Mouse (Mus musculus) midbrain, embryonic 16.5 days (tissue): ENCODE measurements around the gene 9530053A07Rik. TPM values are rescaled to one million over a fixed set of nuclear protein-coding genes. Genes with fewer than 3 reads are reported as not detected.
A peak's percentile ranks its signal among the peaks of the same experiment; 100 is the strongest.

Source experiments
- ATAC-seq: fragments of 200-750 bp; cut with Nextera tagmentation; 2 replicates; pipeline ENCODE4 v1.8.0; 2017; ENCODE audit warnings: moderate TSS enrichment
- H3K27ac ChIP-seq: fragments of 300-500 bp; sonication (generic); 2 replicates; pipeline ENCODE4 v1.5.1; 2014; ENCODE audit warnings: mild to moderate bottlenecking, low read length, mixed read lengths
- H3K27me3 ChIP-seq: fragments of 300-500 bp; sonication (generic); 2 replicates; pipeline ENCODE4 v1.6.1; 2014; ENCODE audit warnings: low read depth, low read length, mixed read lengths; ENCODE audit not compliant: control insufficient read depth, insufficient read depth
- H3K36me3 ChIP-seq: fragments of 300-500 bp; sonication (generic); 2 replicates; pipeline ENCODE4 v1.6.1; 2014; ENCODE audit warnings: mild to moderate bottlenecking, low read length, moderate library complexity, mixed read lengths; ENCODE audit not compliant: control insufficient read depth, insufficient read depth
- H3K4me1 ChIP-seq: fragments of 300-500 bp; sonication (generic); 2 replicates; pipeline ENCODE4 v1.6.1; 2014; ENCODE audit warnings: mild to moderate bottlenecking, low read length, mixed read lengths; ENCODE audit not compliant: control insufficient read depth, insufficient read depth
- H3K4me2 ChIP-seq: fragments of 300-500 bp; sonication (generic); 2 replicates; pipeline ENCODE4 v1.6.1; 2014; ENCODE audit warnings: mild to moderate bottlenecking, low read length, mixed read lengths
- H3K4me3 ChIP-seq: fragments of 300-500 bp; sonication (generic); 2 replicates; pipeline ENCODE4 v1.5.1; 2014; ENCODE audit warnings: low read depth, mild to moderate bottlenecking, low read length, moderate library complexity, mixed read lengths
- H3K9ac ChIP-seq: fragments of 300-500 bp; sonication (generic); 2 replicates; pipeline ENCODE4 v1.6.1; 2014; ENCODE audit warnings: low read depth, low read length, mixed read lengths
- H3K9me3 ChIP-seq: fragments of 300-500 bp; sonication (generic); replicated peaks from 2 replicates; pipeline ENCODE4 v1.6.1; 2014; ENCODE audit warnings: mild to moderate bottlenecking, low read length, mixed read lengths; ENCODE audit not compliant: control insufficient read depth, poor library complexity, severe bottlenecking
- WGBS: fragments of 180-500 bp; shearing (Covaris S2); extraction: QIAGEN DNeasy Blood & Tissue Kit; methylation state at CpG from one replicate; pipeline ENCODE4 v1.1.7; 2014; 5-methylcytosine and 5-hydroxymethylcytosine counted together
- polyA plus RNA-seq: library from polyadenylated mRNA; unstranded; fragments of >200 nt; fragmentation: Nextera tagmentation; extraction: Ambion mirVana; gene quantifications from 2 replicates; pipeline ENCODE4 v1.2.1, GENCODE M21; 2015

9530053A07Rik gene
- polyA plus RNA-seq, 1 experiment from 2014 or later: 0.03 TPM

DNA sequence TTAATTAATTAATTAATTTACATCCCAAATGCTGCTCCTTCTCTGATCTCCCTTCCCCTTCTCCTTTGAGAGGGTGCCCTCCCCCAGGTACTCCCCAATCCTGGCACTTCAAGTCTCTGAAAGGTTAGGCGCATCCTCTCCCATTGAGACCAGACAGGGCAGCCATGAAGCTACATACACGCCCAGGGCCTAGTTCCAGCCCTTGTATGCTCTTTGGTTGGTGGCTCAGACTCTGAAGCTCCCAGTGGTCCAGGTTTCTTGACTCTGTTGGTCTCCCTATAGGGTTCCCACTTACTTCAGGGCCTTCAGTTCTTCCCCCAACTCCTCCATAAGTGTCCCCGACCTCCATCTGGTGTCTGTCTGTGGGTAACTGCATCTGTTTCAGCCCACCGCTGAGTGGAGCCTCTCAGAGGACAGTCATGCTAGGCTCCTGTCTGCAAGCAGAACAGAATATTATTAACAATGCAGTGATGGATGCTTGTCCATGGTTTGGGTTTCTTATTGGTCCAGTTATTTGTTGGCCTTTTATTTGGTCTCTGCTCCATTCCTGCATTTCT is 76.9 kb downstream of the 9530053A07Rik start:
- 81% methylated on average over 4 of the region's 4 CpGs for WGBS
- Histone ChIP-seq H3K27me3 (no peaks in the 10 kb centered on the region), H3K4me3 (no peak overlapping the region), H3K9me3 (no peaks in the 10 kb centered on the region), H3K36me3 (no peaks in the 10 kb centered on the region), H3K27ac (no peak overlapping the region), H3K4me2 (no peak overlapping the region), H3K9ac (no peak overlapping the region), H3K4me1 (peaks cover 3% of the 10 kb centered on the region; the same call in 1 of the 2 replicates)
- ATAC-seq: no peak

- Histone ChIP-seq H3K36me3 (no peaks in the 10 kb centered on the region), H3K9ac (peak overlapping the region; percentile 33; the same call in 1 of the 2 replicates), H3K9me3 (no peaks in the 10 kb centered on the region), H3K27ac (peak overlapping the region; percentile 23; the same call in 1 of the 2 replicates), H3K4me2 (peak overlapping the region; percentile 58), H3K27me3 (no peaks in the 10 kb centered on the region), H3K4me1 (peaks cover 3% of the 10 kb centered on the region; the same call in 1 of the 2 replicates), H3K4me3 (peak overlapping the region; percentile 29)
- no peak for ATAC-seq
- WGBS: 43% methylated on average over 12 of the region's 12 CpGs
Measured at GRCm38 (mm10) chr7:28208396-28208987, 79.2 kb downstream of the 9530053A07Rik start.

- H3K27me3 ChIP-seq: no peaks in the 10 kb centered on the region
- 52% methylated on average over 19 of the region's 19 CpGs for WGBS
- H3K4me1 ChIP-seq: peaks cover 3% of the 10 kb centered on the region; the same call in 1 of the 2 replicates
- H3K36me3 ChIP-seq: no peaks in the 10 kb centered on the region
- no peaks in the 10 kb centered on the region for H3K9me3 ChIP-seq
- peak overlapping the region; percentile 23; the same call in 1 of the 2 replicates for H3K27ac ChIP-seq
- ATAC-seq: peak; percentile 78; the same call in 1 of the 2 replicates
- H3K4me2 ChIP-seq: peak overlapping the region; percentile 58
- peak overlapping the region; percentile 29 for H3K4me3 ChIP-seq
- H3K9ac ChIP-seq: peak overlapping the region; percentile 33; the same call in 1 of the 2 replicates
Measured at GRCm38 (mm10) chr7:28208988-28209508, 79.8 kb downstream of the 9530053A07Rik start.

DNA sequence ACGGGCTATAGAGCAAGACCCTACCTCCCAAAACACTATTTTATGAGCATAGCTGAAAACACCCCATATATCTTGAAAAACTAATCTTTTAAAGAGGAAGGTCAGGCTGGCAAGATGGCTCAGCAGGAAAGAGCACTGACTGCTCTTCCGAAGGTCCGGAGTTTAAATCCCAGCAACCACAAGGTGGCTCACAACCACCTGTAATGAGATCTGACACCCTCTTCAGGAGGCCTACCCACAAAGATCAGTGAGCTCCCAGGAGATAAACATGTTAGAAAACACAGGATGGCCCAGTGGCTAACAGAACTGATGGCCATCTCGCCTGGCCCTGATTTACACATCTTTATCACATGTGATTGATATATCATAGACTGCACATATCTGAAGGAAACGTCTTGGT is 81.5 kb downstream of the 9530053A07Rik start:
- Histone ChIP-seq H3K4me2 (no peak overlapping the region), H3K9me3 (no peaks in the 10 kb centered on the region), H3K4me1 (peaks cover 3% of the 10 kb centered on the region; the same call in 1 of the 2 replicates), H3K4me3 (no peak overlapping the region), H3K27ac (no peak overlapping the region), H3K27me3 (no peaks in the 10 kb centered on the region), H3K36me3 (no peaks in the 10 kb centered on the region), H3K9ac (no peak overlapping the region)
- WGBS: 48% methylated on average over 5 of the region's 5 CpGs
- no peak for ATAC-seq

DNA sequence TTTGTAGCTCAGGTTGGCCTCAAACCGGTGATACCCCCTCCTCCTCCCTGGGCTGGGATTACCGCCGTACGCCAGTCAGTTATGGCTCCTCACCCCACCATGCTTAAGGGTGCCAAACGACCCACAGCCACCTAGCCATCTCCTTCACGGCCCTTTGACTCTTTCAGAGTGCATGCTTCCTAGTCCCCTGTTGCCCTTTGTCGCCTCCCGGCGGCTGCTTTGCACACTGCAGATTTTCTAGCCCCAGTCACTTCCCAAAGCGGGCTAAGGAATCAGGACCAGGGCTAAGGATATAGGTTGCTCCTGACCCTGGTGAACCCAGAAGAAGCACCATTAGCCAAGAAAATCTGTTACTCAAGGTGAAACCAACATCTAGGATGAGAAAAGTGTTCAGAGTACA is 84.9 kb downstream of the 9530053A07Rik start:
- Histone ChIP-seq H3K36me3 (no peaks in the 10 kb centered on the region), H3K9me3 (no peaks in the 10 kb centered on the region), H3K9ac (no peak overlapping the region), H3K4me3 (no peak overlapping the region), H3K27ac (no peak overlapping the region), H3K4me1 (no peaks in the 10 kb centered on the region), H3K27me3 (no peaks in the 10 kb centered on the region), H3K4me2 (no peak overlapping the region)
- WGBS: 38% methylated on average over 10 of the region's 10 CpGs
- no peak for ATAC-seq

Other genes with a start within 250 kb of the 9530053A07Rik start
- gene Zfp974, start 200.0 kb upstream of the 9530053A07Rik start, polyA plus RNA-seq: 16.3 and 17.2 TPM in 2 replicates
- 31.1 and 36.9 TPM in 2 replicates for gene Zfp780b, start 150.3 kb upstream of the 9530053A07Rik start, polyA plus RNA-seq
- gene Zfp850, start 115.4 kb upstream of the 9530053A07Rik start, polyA plus RNA-seq: 7.0 and 8.3 TPM in 2 replicates
- 277 and 280 TPM in 2 replicates for gene Psmc4, start 79.4 kb upstream of the 9530053A07Rik start, polyA plus RNA-seq
- gene Fcgbp, start 58.2 kb upstream of the 9530053A07Rik start, polyA plus RNA-seq: 0.26 and 0.31 TPM in 2 replicates
- 69.8 and 72.4 TPM in 2 replicates for gene Fbl, start 40.2 kb downstream of the 9530053A07Rik start, polyA plus RNA-seq
- 10.2 and 12.1 TPM in 2 replicates for gene Dyrk1b, start 50.0 kb downstream of the 9530053A07Rik start, polyA plus RNA-seq
- gene Eid2, start 138.4 kb downstream of the 9530053A07Rik start, polyA plus RNA-seq: 3.5 and 4.3 TPM in 2 replicates
- 44.2 and 44.8 TPM in 2 replicates for gene Eid2b, start 148.3 kb downstream of the 9530053A07Rik start, polyA plus RNA-seq
- gene Selenov, start 161.7 kb downstream of the 9530053A07Rik start, polyA plus RNA-seq: 1.2 TPM in 2 replicates
- gene Dll3, start 172.8 kb downstream of the 9530053A07Rik start, polyA plus RNA-seq: 16.3 and 16.5 TPM in 2 replicates
- 119 and 123 TPM in 2 replicates for gene Timm50, start 182.6 kb downstream of the 9530053A07Rik start, polyA plus RNA-seq
- 108 and 111 TPM in 2 replicates for gene Supt5, start 209.3 kb downstream of the 9530053A07Rik start, polyA plus RNA-seq
- 414 and 435 TPM in 2 replicates for gene Rps16, start 221.2 kb downstream of the 9530053A07Rik start, polyA plus RNA-seq
- gene Plekhg2, start 243.1 kb downstream of the 9530053A07Rik start, polyA plus RNA-seq: 22.9 and 23.1 TPM in 2 replicates